Mouse (Mus musculus) CH12.LX (cell line): Measurements from ENCODE around the gene Echdc3. TPM values are rescaled to one million over a fixed set of nuclear protein-coding genes. Genes with fewer than 3 reads are reported as not detected.

ENCODE experiments used
- DNase-seq: peaks from one replicate; pipeline ENCODE4 v3.0.0-alpha.2; 2013; ENCODE audit errors: extremely low read depth
- H3K27ac ChIP-seq: 2 replicates; pipeline ENCODE4 v1.5.1; 2012; ENCODE audit warnings: low read depth, mild to moderate bottlenecking, control low read depth, moderate library complexity; ENCODE audit not compliant: insufficient read depth
- H3K27me3 ChIP-seq: replicated peaks from 2 replicates; pipeline ENCODE3; 2012; ENCODE audit warnings: inconsistent platforms
- H3K36me3 ChIP-seq, 2 experiments: replicated peaks in 1 of 2; 2 replicates each; pipeline versions ENCODE3 to v1.6.1; 2012; ENCODE audit warnings: inconsistent platforms in 1 of 2, low read length in 1 of 2, mild to moderate bottlenecking in 1 of 2, mixed read lengths in 1 of 2, moderate library complexity in 1 of 2; ENCODE audit not compliant: control insufficient read depth in 1 of 2, insufficient read depth in 1 of 2
- H3K4me1 ChIP-seq, 2 experiments: 2 replicates each; pipeline ENCODE4 v1.6.1; 2012; ENCODE audit warnings: inconsistent platforms in 1 of 2, moderate library complexity in 1 of 2; ENCODE audit not compliant: insufficient read depth in 2 of 2, control insufficient read depth in 1 of 2
- H3K4me2 ChIP-seq: 2 replicates; pipeline ENCODE4 v1.6.1; 2012; ENCODE audit warnings: low read depth, mild to moderate bottlenecking, control low read depth; ENCODE audit not compliant: poor library complexity, insufficient read depth, severe bottlenecking
- H3K4me3 ChIP-seq, 3 experiments: fragments of 150-350 bp in 1 of 3; sonication (generic) in 1 of 3; replicated peaks in 1 of 3; 2 replicates each; pipeline versions ENCODE3 to v1.5.1; 2011 to 2012; ENCODE audit warnings: low read depth in 2 of 3, low read length in 2 of 3, mild to moderate bottlenecking in 2 of 3, moderate library complexity in 2 of 3, control low read depth in 1 of 3, improper control_type of control experiment in 1 of 3, inconsistent platforms in 1 of 3, mixed read lengths in 1 of 3; ENCODE audit not compliant: poor library complexity in 1 of 3
- H3K79me2 ChIP-seq: replicated peaks from 2 replicates; pipeline ENCODE4 v1.6.1; 2012; ENCODE audit warnings: mild to moderate bottlenecking, moderate library complexity; ENCODE audit not compliant: control insufficient read depth, poor library complexity, insufficient read depth, severe bottlenecking; ENCODE audit errors: extremely low read depth
- H3K9ac ChIP-seq: 2 replicates; pipeline ENCODE4 v1.6.1; 2012; ENCODE audit warnings: low read depth, mild to moderate bottlenecking, control low read depth, moderate library complexity; ENCODE audit not compliant: insufficient read depth
- H3K9me3 ChIP-seq: replicated peaks from 2 replicates; pipeline ENCODE3; 2012; ENCODE audit warnings: low read length, inconsistent platforms, mixed read lengths
- BHLHE40 ChIP-seq: IDR thresholded peaks from 2 replicates; pipeline ENCODE4 v1.6.1; 2011; ENCODE audit warnings: mild to moderate bottlenecking, low read depth, low read length, improper control_type of control experiment
- CHD2 ChIP-seq: IDR thresholded peaks from 2 replicates; pipeline ENCODE4 v1.6.1; 2011; ENCODE audit warnings: low read length, improper control_type of control experiment
- ETS1 ChIP-seq: conservative IDR thresholded peaks from 2 replicates; pipeline ENCODE4 v1.6.1; 2012; ENCODE audit warnings: low read depth, mild to moderate bottlenecking, inconsistent platforms, low read length, improper control_type of control experiment, moderate library complexity
- HCFC1 ChIP-seq: IDR thresholded peaks from 2 replicates; pipeline ENCODE4 v1.6.1; 2012; ENCODE audit warnings: low read depth, mild to moderate bottlenecking, inconsistent platforms, low read length, improper control_type of control experiment
- IRF4 ChIP-seq: IDR thresholded peaks from 2 replicates; pipeline ENCODE4 v1.6.1; 2014; ENCODE audit warnings: low read depth, mild to moderate bottlenecking, inconsistent platforms, low read length, improper control_type of control experiment
- JUN ChIP-seq: IDR thresholded peaks from 2 replicates; pipeline ENCODE4 v1.6.1; 2011; ENCODE audit warnings: low read depth, mild to moderate bottlenecking, low read length, improper control_type of control experiment, moderate library complexity; ENCODE audit not compliant: insufficient read depth
- MAFK ChIP-seq: IDR thresholded peaks from 2 replicates; pipeline ENCODE4 v1.6.1; 2011; ENCODE audit warnings: low read length, improper control_type of control experiment; ENCODE audit not compliant: insufficient replicate concordance
- MAX ChIP-seq: IDR thresholded peaks from 2 replicates; pipeline ENCODE4 v1.6.1; 2011; ENCODE audit warnings: low read length, improper control_type of control experiment
- MYC ChIP-seq: IDR thresholded peaks from 2 replicates; pipeline ENCODE4 v1.6.1; 2011; ENCODE audit warnings: low read depth, mild to moderate bottlenecking, improper control_type of control experiment, low read length
- NELFE ChIP-seq: IDR thresholded peaks from 2 replicates; pipeline ENCODE4 v1.6.1; 2011; ENCODE audit warnings: low read depth, low read length, improper control_type of control experiment
- NRF1 ChIP-seq: IDR thresholded peaks from 2 replicates; pipeline ENCODE4 v1.6.1; 2014; ENCODE audit warnings: low read depth, mild to moderate bottlenecking, inconsistent platforms, low read length, improper control_type of control experiment, moderate library complexity
- PAX5 ChIP-seq: IDR thresholded peaks from 2 replicates; pipeline ENCODE4 v1.6.1; 2012; ENCODE audit warnings: low read length, inconsistent platforms, mixed read lengths
- POLR2A ChIP-seq: IDR thresholded peaks from 2 replicates; pipeline ENCODE4 v1.6.1; 2011; ENCODE audit warnings: low read depth, mild to moderate bottlenecking, improper control_type of control experiment, low read length
- USF2 ChIP-seq: conservative IDR thresholded peaks from 2 replicates; pipeline ENCODE4 v1.6.1; 2011; ENCODE audit warnings: low read depth, low read length, improper control_type of control experiment
- ZC3H11A ChIP-seq: IDR thresholded peaks from 2 replicates; pipeline ENCODE4 v1.6.1; 2012; ENCODE audit warnings: low read depth, mild to moderate bottlenecking, inconsistent platforms, low read length, improper control_type of control experiment
- ZNF384 ChIP-seq: IDR thresholded peaks from 2 replicates; pipeline ENCODE4 v1.6.1; 2012; ENCODE audit warnings: low read depth, low read length, improper control_type of control experiment, inconsistent platforms
- dilution Hi-C: fragments of 300-500 bp; cut with MboI; formaldehyde crosslinking; loops from 2 replicates; pipeline ENCODE4 v1.14.3; 2020; ENCODE audit warnings: low sequenced_read_pairs; ENCODE audit not compliant: extremely low pct_unique_long_range_greater_than_20kb, extremely low pct_ligation_motif_present
- in situ Hi-C: fragments of 300-500 bp; cut with MboI; formaldehyde crosslinking; loops from 3 replicates; pipeline ENCODE4 v1.14.3; 2019; ENCODE audit warnings: low sequenced_read_pairs, low pct_ligation_motif_present, low pct_unique_long_range_greater_than_20kb, mixed read lengths
- polyA plus RNA-seq: library from polyadenylated mRNA; unstranded; fragments of >175 nt; gene quantifications from 2 replicates; pipeline ENCODE4 v1.2.1, GENCODE M21; 2012; ENCODE audit warnings: low read depth; ENCODE audit not compliant: insufficient read length
- total RNA-seq, 2 experiments: library from RNA; depleted of rRNA; stranded (reverse); fragments of 300-350 nt in 1 of 2; fragments of >200 nt in 1 of 2; gene quantifications; 2 replicates each; pipeline ENCODE4 v1.2.3; 2012 to 2014

The Echdc3 gene
- total and polyA plus RNA-seq, 3 experiments: 9.2 to 17.4 (median 10.6) TPM

GRCm38 (mm10) chr2:6252491-6252890, 39.7 kb upstream of the Echdc3 start:
- H3K79me2 ChIP-seq: no peaks in the 10 kb centered on the region
- H3K9ac ChIP-seq: no peak overlapping the region
- H3K4me3 ChIP-seq: no peak overlapping the region
- dilution Hi-C loops (no loop called here), in situ Hi-C loops (no loop called here)
- H3K36me3 ChIP-seq: no peaks in the 10 kb centered on the region
- H3K27me3 ChIP-seq: no peaks in the 10 kb centered on the region
- no peak overlapping the region for H3K4me2 ChIP-seq
- no peak overlapping the region for H3K27ac ChIP-seq
- no peaks in the 10 kb centered on the region for H3K9me3 ChIP-seq
- TF ChIP-seq NELFE (no peak), POLR2A (no peak), ZC3H11A (no peak), ZNF384 (no peak), NRF1 (no peak), PAX5 (no peak), HCFC1 (no peak), MYC (no peak), BHLHE40 (no peak), CHD2 (no peak), MAX (no peak), JUN (no peak), IRF4 (no peak), MAFK (no peak)
- peaks cover 16 to 51% of the 10 kb centered on the region in 2 experiments for H3K4me1 ChIP-seq
- DNase-seq: no peak

- Histone ChIP-seq H3K36me3 (no peaks in the 10 kb centered on the region), H3K4me3 (no peak overlapping the region), H3K27ac (no peak overlapping the region), H3K9me3 (peaks cover 5% of the 10 kb centered on the region), H3K4me1 (peaks cover 11 to 38% of the 10 kb centered on the region in 2 experiments), H3K79me2 (no peaks in the 10 kb centered on the region), H3K4me2 (no peak overlapping the region), H3K9ac (no peak overlapping the region), H3K27me3 (no peaks in the 10 kb centered on the region)
- dilution Hi-C loops (no loop called here), in situ Hi-C loops (no loop called here)
- DNase-seq: peak; percentile 43
- TF ChIP-seq PAX5 (no peak), ETS1 (0 out of 2 replicates have a peak, but pooled peaks have one; percentile 11)
Measured at GRCm38 (mm10) chr2:6251076-6251496, 38.3 kb upstream of the Echdc3 start.

GRCm38 (mm10) chr2:6241446-6241845, 28.6 kb upstream of the Echdc3 start:
- Histone ChIP-seq H3K36me3 (no peaks in the 10 kb centered on the region), H3K4me2 (no peak overlapping the region), H3K9ac (no peak overlapping the region), H3K9me3 (peaks cover 8% of the 10 kb centered on the region), H3K4me1 (no peaks in the 10 kb centered on the region; a peak in 1 of 4 replicates), H3K27ac (no peak overlapping the region), H3K27me3 (no peaks in the 10 kb centered on the region), H3K4me3 (no peak overlapping the region), H3K79me2 (no peaks in the 10 kb centered on the region)
- no peak for DNase-seq
- dilution Hi-C loops (no loop called here), in situ Hi-C loops (no loop called here)
- TF ChIP-seq MYC (no peak), IRF4 (no peak), USF2 (no peak), MAFK (no peak)
- TF ChIP-seq, all 38 proteins: peak for 0
